ENCODE assay signal across 8 mouse cellular contexts in genomic region chr5:114467430-114467829, GRCm38 (mm10). TPM values are rescaled to one million over a fixed set of nuclear protein-coding genes. Genes with fewer than 3 reads are reported as not detected.
DNase-seq lines count a peak whose midpoint lies in the region; ATAC-seq lines count a peak whose summit lies in the region.

No protein-coding gene starts in this region.

- H3K36me3 ChIP-seq in intestine, embryonic 15.5 days = no peaks in the 10 kb centered on the region

- H3K9me3 ChIP-seq in intestine, embryonic 15.5 days = no peaks in the 10 kb centered on the region

- H3K27me3 ChIP-seq in intestine, embryonic 15.5 days (replicated peaks) = no peaks in the 10 kb centered on the region

- intact Hi-C loops in left cerebral cortex, postnatal 14 days (cut with DNase I) = no loop called here

- peak overlapping the region; percentile 81 for H3K27ac ChIP-seq in intestine, embryonic 15.5 days

- H3K9ac ChIP-seq in intestine, embryonic 15.5 days = peak overlapping the region; percentile 26; the same call in 1 of the 2 replicates

- peak overlapping the region; percentile 21 for H3K4me3 ChIP-seq in intestine, embryonic 15.5 days (replicated peaks)

- 4% methylated on average over 12 of the region's 13 CpGs for WGBS in intestine, embryonic 15.5 days

- peaks cover 28% of the 10 kb centered on the region for H3K4me1 ChIP-seq in intestine, embryonic 15.5 days (replicated peaks)

- peak overlapping the region; percentile 59 for H3K4me2 ChIP-seq in intestine, embryonic 15.5 days (replicated peaks)

- peak; percentile 83 for ATAC-seq in intestine, embryonic 15.5 days

- DNase-seq in NIH3T3 (ENCODE audit: low read depth) = peak; percentile 55
- DNase-seq in cerebellum, postnatal 4 days (ENCODE audit: low spot score in 2 of 2) = peak; percentile 49 to 79
- DNase-seq in gastrocnemius, postnatal 25 days = peak; percentile 55
- DNase-seq in left cerebral cortex, postnatal 14 days (ENCODE audit: low spot score in 2 of 2) = peak; percentile 31 to 43
- DNase-seq in mesoderm, embryonic 11.5 days (ENCODE audit: low read depth, low spot score) = peak; percentile 91
- peak; percentile 74 for DNase-seq in right cerebral cortex, postnatal 4 days
- no peak for DNase-seq in B cell, adult 2 months

RNA-seq across cellular contexts. Expression of gene Mvk, which starts 23.4 kb away (rescaled TPM):
- 1 to 10 TPM; 9.6 to 9.8 TPM for total RNA-seq in gastrocnemius, postnatal 25 days (2021)
- polyA plus RNA-seq in intestine, embryonic 15.5 days (2015; fragmentation: Nextera tagmentation; extraction: Ambion mirVana) = 59.8 and 63.5 TPM in 2 replicates
- total RNA-seq in left cerebral cortex, postnatal 14 days (2021) = 10 to 100 TPM; 37.7 to 38.9 TPM

RNA-seq across cellular contexts. Expression of gene Mmab, which starts 23.6 kb away (rescaled TPM):
- 10 to 100 TPM in 1 of 2 experiments, 1 to 10 TPM in 1; 9.9 to 10.6 TPM for total RNA-seq in gastrocnemius, postnatal 25 days (2021)
- 31.5 and 33.7 TPM in 2 replicates for polyA plus RNA-seq in intestine, embryonic 15.5 days (2015; fragmentation: Nextera tagmentation; extraction: Ambion mirVana)
- total RNA-seq in left cerebral cortex, postnatal 14 days (2021) = 10 to 100 TPM; 23.5 to 24.1 TPM

Comparison
In these comparisons a context has a peak if more than half of its experiments do, and no peak if none do; other contexts are left out.
1. DNase-seq: peak in NIH3T3 (single experiment), cerebellum, postnatal 4 days (2 of 2), gastrocnemius, postnatal 25 days (single experiment), left cerebral cortex, postnatal 14 days (2 of 2), mesoderm, embryonic 11.5 days (single experiment) and right cerebral cortex, postnatal 4 days (single experiment); none in B cell, adult 2 months (0 of 2).